In the genomic region with DNA sequence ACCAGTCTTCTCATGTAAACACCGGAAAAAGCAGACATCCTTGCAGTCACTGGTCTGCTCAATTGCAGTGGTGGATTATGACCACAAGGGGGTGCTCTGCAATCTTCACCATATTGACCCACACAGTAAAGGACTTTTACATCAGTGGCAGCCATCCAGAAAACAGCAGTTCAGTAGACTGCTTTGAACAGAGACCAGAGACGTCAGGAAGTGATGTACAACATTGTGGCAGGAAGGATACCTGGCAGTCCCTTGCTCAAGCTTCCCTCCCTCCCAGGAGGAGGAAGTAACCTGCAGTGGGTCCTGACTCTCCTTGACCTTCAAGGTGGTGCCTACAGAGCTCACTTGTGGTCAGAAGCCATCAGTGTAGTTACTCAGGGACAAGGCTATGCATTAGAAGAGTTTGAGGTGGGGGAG, we compare ENCODE assay signal across 9 mouse cellular contexts. TPM values are rescaled to one million over a fixed set of nuclear protein-coding genes. Genes with fewer than 3 reads are reported as not detected.
DNase-seq lines count a peak whose midpoint lies in the region; ATAC-seq and TF ChIP-seq lines count a peak whose summit lies in the region.
"Had no signal": no experiment of that assay in that cellular context is flagged by ENCODE, and none has a peak within 500 bp of the region (broad histone marks: within the 10 kb centered on the region; RNA-seq: fewer than 3 reads in every experiment).

No protein-coding gene starts in this region.

- no peak for ATAC-seq in forebrain, postnatal 0 days
- ATAC-seq in intestine, postnatal 0 days, result peak; percentile 12; the same call in 1 of the 2 replicates
- peak; percentile 35; the same call in 1 of the 2 replicates for ATAC-seq in neural tube, embryonic 12.5 days (ENCODE audit: low FRiP score, low read depth)

- peak overlapping the region; percentile 18; the same call in 1 of the 2 replicates for H3K27ac ChIP-seq in bone marrow, adult 2 months (ENCODE audit: control insufficient read depth, insufficient read depth, low read depth, low read length, poor library complexity)
- H3K27ac ChIP-seq in forebrain, postnatal 0 days (ENCODE audit: low read depth, low read length), result no peak overlapping the region
- H3K27ac ChIP-seq in intestine, postnatal 0 days (ENCODE audit: low read depth, low read length), result no peak overlapping the region
- no peak overlapping the region for H3K27ac ChIP-seq in liver, adult 2 months (replicated peaks; ENCODE audit: insufficient read depth, low read depth, low read length)
- no peak overlapping the region for H3K27ac ChIP-seq in neural tube, embryonic 12.5 days

- H3K4me1 ChIP-seq in bone marrow, adult 2 months (ENCODE audit: control insufficient read depth, insufficient read depth, low read length), result peaks cover 18% of the 10 kb centered on the region
- H3K4me1 ChIP-seq in forebrain, postnatal 0 days (ENCODE audit: insufficient read depth), result no peaks in the 10 kb centered on the region
- H3K4me1 ChIP-seq in intestine, postnatal 0 days (replicated peaks; ENCODE audit: control insufficient read depth, insufficient read depth, low read length), result no peaks in the 10 kb centered on the region
- H3K4me1 ChIP-seq in liver, adult 2 months (ENCODE audit: control insufficient read depth, insufficient read depth, low read length), result peaks cover 22% of the 10 kb centered on the region
- peaks cover 16% of the 10 kb centered on the region; the same call in 1 of the 2 replicates for H3K4me1 ChIP-seq in neural tube, embryonic 12.5 days

- H3K79me2 ChIP-seq in liver, adult 2 months (ENCODE audit: control insufficient read depth, insufficient read depth, low read length), result no peaks in the 10 kb centered on the region

- no peak for TF ChIP-seq POLR2A in bone marrow, adult 2 months (IDR thresholded peaks at IDR 0.05; ENCODE audit: borderline replicate concordance, control insufficient read depth, low read depth, low read length)
- no peak for TF ChIP-seq POLR2A in liver, adult 2 months (IDR thresholded peaks at IDR 0.05; ENCODE audit: extremely low read depth, insufficient read depth, low read length)

- H3K4me2 ChIP-seq in forebrain, postnatal 0 days (ENCODE audit: low read depth), result no peak overlapping the region
- H3K4me2 ChIP-seq in intestine, postnatal 0 days (replicated peaks; ENCODE audit: low read depth), result no peak overlapping the region
- no peak overlapping the region for H3K4me2 ChIP-seq in neural tube, embryonic 12.5 days (replicated peaks)

- DNase-seq in urinary bladder, postnatal 14 days (ENCODE audit: low spot score), result peak; percentile 71
- DNase-seq in urinary bladder, postnatal 10 days (ENCODE audit: low spot score), result no peak
- DNase-seq in forebrain, postnatal 0 days, result peak; percentile 81
- DNase-seq in liver, adult 2 months (ENCODE audit: extremely low read depth, low read depth, low spot score), result peak; percentile 63
- peak; percentile 79 for DNase-seq in thymus, postnatal 4 days

- no peak overlapping the region for H3K9ac ChIP-seq in forebrain, postnatal 0 days
- no peak overlapping the region for H3K9ac ChIP-seq in intestine, postnatal 0 days (ENCODE audit: low read depth, low read length)
- H3K9ac ChIP-seq in liver, adult 2 months (ENCODE audit: low read depth, low read length), result no peak overlapping the region
- no peak overlapping the region for H3K9ac ChIP-seq in neural tube, embryonic 12.5 days

- no peak overlapping the region for H3K4me3 ChIP-seq in bone marrow, adult 2 months (replicated peaks; ENCODE audit: control insufficient read depth, low read depth, low read length)
- H3K4me3 ChIP-seq in forebrain, postnatal 0 days (ENCODE audit: low read depth, low read length), result no peak overlapping the region
- H3K4me3 ChIP-seq in intestine, postnatal 0 days (ENCODE audit: low read depth, low read length), result no peak overlapping the region
- no peak overlapping the region for H3K4me3 ChIP-seq in liver, adult 2 months (ENCODE audit: insufficient read depth, low read depth, low read length)
- H3K4me3 ChIP-seq in neural tube, embryonic 12.5 days, result no peak overlapping the region

- 5% methylated on average over 2 of the region's 2 CpGs for WGBS in bone marrow, adult 2 months
- 10% methylated on average over 2 of the region's 2 CpGs for WGBS in forebrain, postnatal 0 days
- 1% methylated on average over 2 of the region's 2 CpGs for WGBS in intestine, postnatal 0 days
- WGBS in liver, adult 2 months, result 3% methylated on average over 2 of the region's 2 CpGs
- 19% methylated on average over 2 of the region's 2 CpGs for WGBS in neural tube, embryonic 12.5 days

- TF ChIP-seq CTCF in bone marrow, adult 2 months (IDR thresholded peaks at IDR 0.05; ENCODE audit: control insufficient read depth, insufficient read depth, low read length), result peak; percentile 51; the same call in 1 of the 2 replicates
- peak; percentile 85 for TF ChIP-seq CTCF in forebrain, postnatal 0 days (IDR thresholded peaks at IDR 0.05; ENCODE audit: low read depth)
- peak; percentile 95 for TF ChIP-seq CTCF in intestine, postnatal 0 days (IDR thresholded peaks at IDR 0.05; ENCODE audit: low read depth)
- TF ChIP-seq CTCF in liver, adult 2 months (IDR thresholded peaks at IDR 0.05; ENCODE audit: low read depth, low read length), result peak; percentile 59

- H3K36me3 ChIP-seq in forebrain, postnatal 0 days (ENCODE audit: insufficient read depth), result 0 out of 2 replicates have a peak, but pooled peaks cover 5% of the 10 kb centered on the region
- no peaks in the 10 kb centered on the region for H3K36me3 ChIP-seq in intestine, postnatal 0 days (ENCODE audit: control insufficient read depth, insufficient read depth)
- H3K36me3 ChIP-seq in liver, adult 2 months (ENCODE audit: control insufficient read depth, insufficient read depth, low read length), result peaks cover 5% of the 10 kb centered on the region
- H3K36me3 ChIP-seq in neural tube, embryonic 12.5 days, result no peaks in the 10 kb centered on the region

- no peaks in the 10 kb centered on the region for H3K27me3 ChIP-seq in forebrain, postnatal 0 days (ENCODE audit: insufficient read depth, low read length)
- no peaks in the 10 kb centered on the region for H3K27me3 ChIP-seq in intestine, postnatal 0 days (replicated peaks; ENCODE audit: control insufficient read depth, insufficient read depth, low read length)
- no peaks in the 10 kb centered on the region for H3K27me3 ChIP-seq in liver, adult 2 months (ENCODE audit: control insufficient read depth, insufficient read depth, low read length)
- no peaks in the 10 kb centered on the region for H3K27me3 ChIP-seq in neural tube, embryonic 12.5 days (replicated peaks)

- no peaks in the 10 kb centered on the region for H3K9me3 ChIP-seq in forebrain, postnatal 0 days (ENCODE audit: low read length)
- no peaks in the 10 kb centered on the region for H3K9me3 ChIP-seq in intestine, postnatal 0 days (ENCODE audit: control insufficient read depth)
- H3K9me3 ChIP-seq in neural tube, embryonic 12.5 days, result no peaks in the 10 kb centered on the region

RNA-seq across cellular contexts. Expression of gene Hsp90ab1, which starts 8.5 kb away (rescaled TPM):
- polyA plus RNA-seq in bone marrow, adult 2 months (2011; ENCODE audit: insufficient read depth, insufficient read length, low replicate concordance, missing spikeins), result 576 and 1,077 TPM in 2 replicates
- total RNA-seq in forebrain, postnatal 0 days (2014; rRNA removed), result 1,283 and 1,351 TPM in 2 replicates
- polyA plus RNA-seq in forebrain, postnatal 0 days (2015; fragmentation: Nextera tagmentation; extraction: Ambion mirVana), result 1,258 and 1,497 TPM in 2 replicates
- 483 and 505 TPM in 2 replicates for polyA plus RNA-seq in intestine, postnatal 0 days (2015; fragmentation: Nextera tagmentation; extraction: Ambion mirVana)
- total RNA-seq in liver, adult 2 months (2014; rRNA removed), result 248 and 362 TPM in 2 replicates
- 226 and 272 TPM in 2 replicates for polyA plus RNA-seq in liver, adult 2 months (2012; rRNA removed)
- 1,381 and 1,470 TPM in 2 replicates for polyA plus RNA-seq in neural tube, embryonic 12.5 days (2016; fragmentation: Nextera tagmentation; extraction: Ambion mirVana)

RNA-seq across cellular contexts. Expression of gene Slc29a1, which starts 17.8 kb away (rescaled TPM):
- polyA plus RNA-seq in bone marrow, adult 2 months (2011; ENCODE audit: insufficient read depth, insufficient read length, low replicate concordance, missing spikeins), result 73.1 and 109 TPM in 2 replicates
- 68.3 and 84.5 TPM in 2 replicates for total RNA-seq in forebrain, postnatal 0 days (2014; rRNA removed)
- polyA plus RNA-seq in forebrain, postnatal 0 days (2015; fragmentation: Nextera tagmentation; extraction: Ambion mirVana), result 76.2 and 84.4 TPM in 2 replicates
- 37.8 and 38.4 TPM in 2 replicates for polyA plus RNA-seq in intestine, postnatal 0 days (2015; fragmentation: Nextera tagmentation; extraction: Ambion mirVana)
- 220 and 240 TPM in 2 replicates for total RNA-seq in liver, adult 2 months (2014; rRNA removed)
- polyA plus RNA-seq in liver, adult 2 months (2012; rRNA removed), result 618 and 693 TPM in 2 replicates
- 44.7 and 47.9 TPM in 2 replicates for polyA plus RNA-seq in neural tube, embryonic 12.5 days (2016; fragmentation: Nextera tagmentation; extraction: Ambion mirVana)

RNA-seq across cellular contexts. Expression of gene Slc35b2, which starts 17.9 kb away (rescaled TPM):
- polyA plus RNA-seq in bone marrow, adult 2 months (2011; ENCODE audit: insufficient read depth, insufficient read length, low replicate concordance, missing spikeins), result 14.7 and 22.7 TPM in 2 replicates
- total RNA-seq in forebrain, postnatal 0 days (2014; rRNA removed), result 80.9 and 87.0 TPM in 2 replicates
- 83.8 and 89.6 TPM in 2 replicates for polyA plus RNA-seq in forebrain, postnatal 0 days (2015; fragmentation: Nextera tagmentation; extraction: Ambion mirVana)
- 77.7 and 79.5 TPM in 2 replicates for polyA plus RNA-seq in intestine, postnatal 0 days (2015; fragmentation: Nextera tagmentation; extraction: Ambion mirVana)
- total RNA-seq in liver, adult 2 months (2014; rRNA removed), result 43.0 and 45.9 TPM in 2 replicates
- 69.7 and 73.0 TPM in 2 replicates for polyA plus RNA-seq in liver, adult 2 months (2012; rRNA removed)
- 87.6 and 90.5 TPM in 2 replicates for polyA plus RNA-seq in neural tube, embryonic 12.5 days (2016; fragmentation: Nextera tagmentation; extraction: Ambion mirVana)

RNA-seq across cellular contexts. Expression of gene Mymx, which starts 20.3 kb away (rescaled TPM):
- 9.3 TPM in 1 of 2 replicates, not detected in the other for polyA plus RNA-seq in bone marrow, adult 2 months (2011; ENCODE audit: insufficient read depth, insufficient read length, low replicate concordance, missing spikeins)
- total RNA-seq in forebrain, postnatal 0 days (2014; rRNA removed), result not detected in 2 replicates
- not detected in 2 replicates for polyA plus RNA-seq in forebrain, postnatal 0 days (2015; fragmentation: Nextera tagmentation; extraction: Ambion mirVana)
- polyA plus RNA-seq in intestine, postnatal 0 days (2015; fragmentation: Nextera tagmentation; extraction: Ambion mirVana), result 0.34 and 0.38 TPM in 2 replicates
- total RNA-seq in liver, adult 2 months (2014; rRNA removed), result not detected in 2 replicates
- not detected in 2 replicates for polyA plus RNA-seq in liver, adult 2 months (2012; rRNA removed)
- 4.4 and 6.8 TPM in 2 replicates for polyA plus RNA-seq in neural tube, embryonic 12.5 days (2016; fragmentation: Nextera tagmentation; extraction: Ambion mirVana)
- polyA plus RNA-seq: gonadal fat pad, adult 2 months had no signal

RNA-seq across cellular contexts. Expression of gene Nfkbie, which starts 26.1 kb away (rescaled TPM):
- polyA plus RNA-seq in bone marrow, adult 2 months (2011; ENCODE audit: insufficient read depth, insufficient read length, low replicate concordance, missing spikeins), result 6.9 and 14.8 TPM in 2 replicates
- total RNA-seq in forebrain, postnatal 0 days (2014; rRNA removed), result 2.8 and 3.1 TPM in 2 replicates
- 2.2 and 2.7 TPM in 2 replicates for polyA plus RNA-seq in forebrain, postnatal 0 days (2015; fragmentation: Nextera tagmentation; extraction: Ambion mirVana)
- 3.8 and 4.0 TPM in 2 replicates for polyA plus RNA-seq in intestine, postnatal 0 days (2015; fragmentation: Nextera tagmentation; extraction: Ambion mirVana)
- 1.6 and 1.9 TPM in 2 replicates for total RNA-seq in liver, adult 2 months (2014; rRNA removed)
- polyA plus RNA-seq in liver, adult 2 months (2012; rRNA removed), result 2.0 and 3.0 TPM in 2 replicates
- 7.4 and 7.5 TPM in 2 replicates for polyA plus RNA-seq in neural tube, embryonic 12.5 days (2016; fragmentation: Nextera tagmentation; extraction: Ambion mirVana)
